Mouse (Mus musculus): Measurements from ENCODE around the gene Nup85. TPM values are rescaled to one million over a fixed set of nuclear protein-coding genes. Genes with fewer than 3 reads are reported as not detected.

The Nup85 gene
- polyA plus RNA-seq, 1 experiment = 99.9 TPM

DNA sequence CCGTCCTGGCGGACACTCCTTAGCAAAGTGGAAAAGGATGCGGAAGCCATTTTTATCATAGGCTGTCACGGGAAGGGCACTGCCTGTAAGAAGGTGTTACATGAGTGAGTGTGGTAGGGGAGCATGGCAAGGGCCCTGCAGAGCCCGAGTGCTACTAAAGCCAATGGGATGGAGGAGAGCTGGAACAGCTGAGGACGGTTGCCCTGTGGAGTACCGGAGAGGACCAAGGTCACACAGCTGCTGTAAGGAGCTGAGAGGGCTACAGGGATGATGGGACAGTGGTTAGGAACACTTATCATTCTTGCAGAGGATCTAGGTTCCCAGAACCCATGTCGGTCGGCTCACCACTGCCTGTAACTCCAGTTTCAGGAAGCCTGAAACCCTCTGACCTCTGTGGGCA is 22.2 kb downstream of the Nup85 start:
- peaks cover 9% of the 10 kb centered on the region for H3K4me1 ChIP-seq (ENCODE audit: control insufficient read depth, insufficient read depth, low read length)
- TF ChIP-seq CTCF (IDR thresholded peaks at IDR 0.05; ENCODE audit: low read depth, low read length) (no peak), POLR2A (IDR thresholded peaks at IDR 0.05; ENCODE audit: insufficient read depth, low read length) (no peak), EP300 (IDR thresholded peaks at IDR 0.05; ENCODE audit: insufficient read depth, low read depth, low read length) (no peak)
- H3K36me3 ChIP-seq (ENCODE audit: control insufficient read depth, insufficient read depth, low read length, poor library complexity, severe bottlenecking) = peaks cover 83% of the 10 kb centered on the region
- H3K9me3 ChIP-seq (replicated peaks; ENCODE audit: control insufficient read depth, insufficient read depth, low read length, poor library complexity, severe bottlenecking) = no peaks in the 10 kb centered on the region
- H3K27me3 ChIP-seq (ENCODE audit: control insufficient read depth, insufficient read depth, low read length, poor library complexity, severe bottlenecking) = no peaks in the 10 kb centered on the region
- no peak overlapping the region for H3K4me3 ChIP-seq (ENCODE audit: low read depth, low read length)
- no peak overlapping the region for H3K9ac ChIP-seq (ENCODE audit: low read depth, poor library complexity, severe bottlenecking)
- H3K27ac ChIP-seq (ENCODE audit: insufficient read depth, low read length) = no peak overlapping the region

DNA sequence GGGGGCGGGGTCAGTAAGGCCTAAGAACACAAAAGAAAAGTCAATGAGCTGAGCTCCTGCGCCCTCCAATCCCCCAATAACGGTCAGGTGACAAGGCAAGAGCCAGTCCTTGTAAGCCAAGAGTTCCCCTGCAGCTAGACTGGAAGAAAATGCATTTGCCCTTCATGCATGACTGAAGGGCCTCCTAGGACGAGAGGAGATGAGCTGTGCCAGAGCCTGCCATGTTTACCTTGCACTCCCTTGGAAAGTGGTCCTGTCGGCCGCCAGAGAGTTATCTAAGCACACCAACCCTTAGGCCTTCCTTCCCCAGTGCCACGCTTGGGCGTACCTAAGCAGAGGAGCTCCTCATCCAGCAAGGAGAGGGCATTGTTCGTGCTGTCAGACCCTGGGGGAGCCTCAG is 23.8 kb downstream of the Nup85 start:
- H3K27me3 ChIP-seq (ENCODE audit: control insufficient read depth, insufficient read depth, low read length, poor library complexity, severe bottlenecking) = no peaks in the 10 kb centered on the region
- H3K9ac ChIP-seq (ENCODE audit: low read depth, poor library complexity, severe bottlenecking) = no peak overlapping the region
- TF ChIP-seq POLR2A (IDR thresholded peaks at IDR 0.05; ENCODE audit: insufficient read depth, low read length) (no peak), EP300 (IDR thresholded peaks at IDR 0.05; ENCODE audit: insufficient read depth, low read depth, low read length) (0 out of 2 replicates have a peak, but pooled peaks have one; percentile 12)
- peak overlapping the region; percentile 22; the same call in 1 of the 2 replicates for H3K27ac ChIP-seq (ENCODE audit: insufficient read depth, low read length)
- no peaks in the 10 kb centered on the region for H3K9me3 ChIP-seq (replicated peaks; ENCODE audit: control insufficient read depth, insufficient read depth, low read length, poor library complexity, severe bottlenecking)
- peaks cover 9% of the 10 kb centered on the region for H3K4me1 ChIP-seq (ENCODE audit: control insufficient read depth, insufficient read depth, low read length)
- H3K4me3 ChIP-seq (ENCODE audit: low read depth, low read length) = no peak overlapping the region
- peaks cover 85% of the 10 kb centered on the region for H3K36me3 ChIP-seq (ENCODE audit: control insufficient read depth, insufficient read depth, low read length, poor library complexity, severe bottlenecking)

DNA sequence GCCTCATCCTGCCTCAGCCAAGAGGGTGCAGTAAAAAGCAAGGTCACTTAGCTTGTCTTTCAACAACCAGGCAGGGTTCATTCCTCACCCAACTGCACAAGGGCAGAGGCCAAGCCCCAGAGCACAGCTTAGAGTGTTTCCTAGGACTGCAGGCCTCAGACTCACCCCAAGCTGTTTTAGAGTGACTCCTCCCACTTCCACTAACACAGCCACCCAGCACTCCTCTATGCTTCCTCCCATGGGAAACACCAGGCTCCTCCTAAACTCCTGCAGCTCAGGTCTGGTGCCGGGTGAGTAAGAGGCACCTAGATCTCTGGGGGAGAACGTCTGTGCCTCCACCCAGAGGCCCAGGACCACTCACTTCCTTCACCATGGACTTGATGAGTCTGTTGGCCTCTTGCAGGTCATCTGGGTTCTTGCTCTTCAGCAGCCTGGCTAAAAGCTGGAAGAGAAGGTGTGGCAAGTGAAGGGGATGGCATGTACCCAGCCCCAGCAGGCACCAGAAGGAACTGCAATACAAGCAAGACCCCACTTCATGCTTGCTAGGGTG is 26.4 kb downstream of the Nup85 start:
- peaks cover 9% of the 10 kb centered on the region for H3K4me1 ChIP-seq (ENCODE audit: control insufficient read depth, insufficient read depth, low read length)
- TF ChIP-seq POLR2A (IDR thresholded peaks at IDR 0.05; ENCODE audit: insufficient read depth, low read length) (no peak), EP300 (IDR thresholded peaks at IDR 0.05; ENCODE audit: insufficient read depth, low read depth, low read length) (no peak), CTCF (IDR thresholded peaks at IDR 0.05; ENCODE audit: low read depth, low read length) (no peak)
- no peaks in the 10 kb centered on the region for H3K27me3 ChIP-seq (ENCODE audit: control insufficient read depth, insufficient read depth, low read length, poor library complexity, severe bottlenecking)
- H3K36me3 ChIP-seq (ENCODE audit: control insufficient read depth, insufficient read depth, low read length, poor library complexity, severe bottlenecking) = peaks cover 78% of the 10 kb centered on the region
- no peak overlapping the region for H3K9ac ChIP-seq (ENCODE audit: low read depth, poor library complexity, severe bottlenecking)
- no peak overlapping the region for H3K4me3 ChIP-seq (ENCODE audit: low read depth, low read length)
- no peaks in the 10 kb centered on the region for H3K9me3 ChIP-seq (replicated peaks; ENCODE audit: control insufficient read depth, insufficient read depth, low read length, poor library complexity, severe bottlenecking)
- 0 out of 2 replicates have a peak overlapping the region, but pooled peaks have one; percentile 2 for H3K27ac ChIP-seq (ENCODE audit: insufficient read depth, low read length)

DNA sequence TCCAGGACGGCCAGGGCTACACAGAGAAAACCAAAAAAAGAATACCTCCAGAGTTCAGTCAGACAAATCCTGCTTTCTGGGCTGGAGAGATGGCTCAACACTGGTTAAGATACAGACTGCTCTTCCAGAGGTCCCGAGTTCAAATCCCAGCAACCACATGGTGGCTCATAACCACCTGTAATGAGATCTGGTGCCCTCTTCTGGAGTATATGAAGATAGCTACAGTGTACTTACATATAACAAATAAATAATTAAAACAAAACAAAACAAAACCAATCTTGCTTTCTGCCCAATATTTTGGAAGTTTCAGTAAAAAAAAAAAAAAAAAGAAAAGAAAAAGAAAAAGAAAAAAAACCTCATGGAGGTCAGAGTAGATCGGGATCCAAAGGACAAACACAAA is 31.0 kb downstream of the Nup85 start:
- Histone ChIP-seq H3K36me3 (ENCODE audit: control insufficient read depth, insufficient read depth, low read length, poor library complexity, severe bottlenecking) (peaks cover 55% of the 10 kb centered on the region), H3K27ac (ENCODE audit: insufficient read depth, low read length) (no peak overlapping the region), H3K9ac (ENCODE audit: low read depth, poor library complexity, severe bottlenecking) (no peak overlapping the region), H3K9me3 (replicated peaks; ENCODE audit: control insufficient read depth, insufficient read depth, low read length, poor library complexity, severe bottlenecking) (no peaks in the 10 kb centered on the region), H3K4me1 (ENCODE audit: control insufficient read depth, insufficient read depth, low read length) (no peaks in the 10 kb centered on the region), H3K4me3 (ENCODE audit: low read depth, low read length) (no peak overlapping the region), H3K27me3 (ENCODE audit: control insufficient read depth, insufficient read depth, low read length, poor library complexity, severe bottlenecking) (no peaks in the 10 kb centered on the region)
- no peak for TF ChIP-seq POLR2A (IDR thresholded peaks at IDR 0.05; ENCODE audit: insufficient read depth, low read length)
- TF ChIP-seq CTCF (IDR thresholded peaks at IDR 0.05; ENCODE audit: low read depth, low read length) = no peak
- no peak for TF ChIP-seq EP300 (IDR thresholded peaks at IDR 0.05; ENCODE audit: insufficient read depth, low read depth, low read length)

DNA sequence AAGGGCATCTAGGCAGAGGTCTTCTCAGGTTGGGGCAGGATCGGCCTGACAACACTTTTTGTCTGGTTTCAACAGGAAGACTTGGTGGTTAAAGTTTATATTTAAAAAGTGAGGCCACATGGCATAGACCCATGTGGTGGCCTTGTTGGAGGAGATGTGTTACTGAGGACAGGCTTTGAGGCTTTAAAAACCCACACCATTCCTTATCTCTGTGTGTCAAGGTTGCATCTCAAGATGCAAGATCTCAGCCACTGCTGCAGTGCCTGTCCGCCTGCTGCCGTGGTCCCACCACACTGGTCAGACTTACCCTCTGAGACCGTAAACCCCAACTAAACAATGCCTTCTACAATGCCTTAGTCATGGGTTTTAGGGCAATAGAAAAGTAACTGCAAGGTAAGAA is 34.1 kb downstream of the Nup85 start:
- H3K27ac ChIP-seq (ENCODE audit: insufficient read depth, low read length) = no peak overlapping the region
- H3K4me1 ChIP-seq (ENCODE audit: control insufficient read depth, insufficient read depth, low read length) = no peaks in the 10 kb centered on the region
- H3K4me3 ChIP-seq (ENCODE audit: low read depth, low read length) = no peak overlapping the region
- TF ChIP-seq CTCF (IDR thresholded peaks at IDR 0.05; ENCODE audit: low read depth, low read length) (no peak), EP300 (IDR thresholded peaks at IDR 0.05; ENCODE audit: insufficient read depth, low read depth, low read length) (no peak), POLR2A (IDR thresholded peaks at IDR 0.05; ENCODE audit: insufficient read depth, low read length) (no peak)
- no peak overlapping the region for H3K9ac ChIP-seq (ENCODE audit: low read depth, poor library complexity, severe bottlenecking)
- no peaks in the 10 kb centered on the region for H3K9me3 ChIP-seq (replicated peaks; ENCODE audit: control insufficient read depth, insufficient read depth, low read length, poor library complexity, severe bottlenecking)
- no peaks in the 10 kb centered on the region for H3K27me3 ChIP-seq (ENCODE audit: control insufficient read depth, insufficient read depth, low read length, poor library complexity, severe bottlenecking)
- H3K36me3 ChIP-seq (ENCODE audit: control insufficient read depth, insufficient read depth, low read length, poor library complexity, severe bottlenecking) = peaks cover 28% of the 10 kb centered on the region

DNA sequence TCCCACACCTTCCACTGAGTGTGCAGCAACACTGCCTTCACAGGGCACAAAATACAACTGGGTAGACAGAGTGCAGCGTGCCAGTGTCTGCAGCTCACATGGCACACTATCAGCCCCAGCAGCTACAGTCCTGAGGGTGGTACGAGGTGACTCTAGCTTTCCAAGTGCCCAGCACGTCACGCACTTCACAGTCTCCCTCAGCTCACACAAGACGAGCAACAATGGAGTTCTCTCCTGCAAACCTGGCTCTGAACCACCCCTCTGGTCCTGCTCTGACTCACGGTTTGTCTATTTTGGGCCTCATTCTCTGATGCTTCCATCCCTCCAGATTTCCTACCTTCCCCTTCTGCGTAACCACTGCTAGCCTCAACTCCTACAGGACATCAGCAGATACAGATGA is 35.5 kb downstream of the Nup85 start:
- no peaks in the 10 kb centered on the region for H3K4me1 ChIP-seq (ENCODE audit: control insufficient read depth, insufficient read depth, low read length)
- no peaks in the 10 kb centered on the region for H3K27me3 ChIP-seq (ENCODE audit: control insufficient read depth, insufficient read depth, low read length, poor library complexity, severe bottlenecking)
- H3K36me3 ChIP-seq (ENCODE audit: control insufficient read depth, insufficient read depth, low read length, poor library complexity, severe bottlenecking) = peaks cover 15% of the 10 kb centered on the region
- no peak for TF ChIP-seq CTCF (IDR thresholded peaks at IDR 0.05; ENCODE audit: low read depth, low read length)
- H3K27ac ChIP-seq (ENCODE audit: insufficient read depth, low read length) = no peak overlapping the region
- no peaks in the 10 kb centered on the region for H3K9me3 ChIP-seq (replicated peaks; ENCODE audit: control insufficient read depth, insufficient read depth, low read length, poor library complexity, severe bottlenecking)
- no peak overlapping the region for H3K4me3 ChIP-seq (ENCODE audit: low read depth, low read length)
- H3K9ac ChIP-seq (ENCODE audit: low read depth, poor library complexity, severe bottlenecking) = no peak overlapping the region
